ENCODE assay signal across 8 mouse cellular contexts in genomic region chr2:60123061-60123874, GRCm38 (mm10).
DNase-seq lines count a peak whose midpoint lies in the region; ATAC-seq lines count a peak whose summit lies in the region.

No protein-coding gene starts in this region.

- ATAC-seq in kidney, embryonic 15.5 days (replicated peaks; ENCODE audit: low FRiP score): no peak
- no peak for ATAC-seq in intestine, embryonic 14.5 days (replicated peaks; ENCODE audit: low FRiP score, low TSS enrichment, low read depth)
- no peak for ATAC-seq in CD4-positive, CD25-positive, alpha-beta regulatory T cell, adult 4 months

- H3K4me3 ChIP-seq in kidney, embryonic 15.5 days (replicated peaks): no peak overlapping the region
- H3K4me3 ChIP-seq in intestine, embryonic 14.5 days (ENCODE audit: low read depth, low read length): peak overlapping the region; percentile 32

- no peaks in the 10 kb centered on the region for H3K9me3 ChIP-seq in kidney, embryonic 15.5 days (replicated peaks)
- H3K9me3 ChIP-seq in intestine, embryonic 14.5 days (ENCODE audit: control insufficient read depth, low read length): no peaks in the 10 kb centered on the region

- H3K9ac ChIP-seq in kidney, embryonic 15.5 days: no peak overlapping the region
- H3K9ac ChIP-seq in intestine, embryonic 14.5 days (ENCODE audit: low read length): peak overlapping the region; percentile 34

- 45% methylated on average over 6 of the region's 6 CpGs for WGBS in kidney, embryonic 15.5 days
- 21% methylated on average over 6 of the region's 6 CpGs for WGBS in intestine, embryonic 14.5 days

- DNase-seq in kidney, adult 8-10 months: no peak
- peak; percentile 37 for DNase-seq in c-Kit-positive CD71-positive TER-119-positive erythroid progenitor cells, embryonic 14.5 days (ENCODE audit: low spot score)
- no peak for DNase-seq in intestine, embryonic 14.5 days (ENCODE audit: low spot score)
- peak; percentile 21 for DNase-seq in naive thymus-derived CD4-positive, alpha-beta T cell, adult 2 months (ENCODE audit: low read depth)
- no peak for DNase-seq in cerebellum, adult 11 months
- no peak for DNase-seq in spleen, postnatal 36 days (ENCODE audit: low spot score in 2 of 2)

- H3K27ac ChIP-seq in kidney, embryonic 15.5 days: no peak overlapping the region
- H3K27ac ChIP-seq in intestine, embryonic 14.5 days (ENCODE audit: low read depth): no peak overlapping the region; the same call in 1 of the 2 replicates

- H3K27me3 ChIP-seq in kidney, embryonic 15.5 days: no peaks in the 10 kb centered on the region
- H3K27me3 ChIP-seq in intestine, embryonic 14.5 days (replicated peaks; ENCODE audit: control insufficient read depth, insufficient read depth, low read length): no peaks in the 10 kb centered on the region

- no peaks in the 10 kb centered on the region for H3K36me3 ChIP-seq in kidney, embryonic 15.5 days
- no peaks in the 10 kb centered on the region for H3K36me3 ChIP-seq in intestine, embryonic 14.5 days (ENCODE audit: control insufficient read depth, insufficient read depth, low read length)

- peaks cover 33% of the 10 kb centered on the region for H3K4me1 ChIP-seq in kidney, embryonic 15.5 days
- H3K4me1 ChIP-seq in intestine, embryonic 14.5 days (replicated peaks; ENCODE audit: control insufficient read depth, insufficient read depth, low read length): peaks cover 44% of the 10 kb centered on the region

- peak overlapping the region; percentile 36 for H3K4me2 ChIP-seq in kidney, embryonic 15.5 days
- H3K4me2 ChIP-seq in intestine, embryonic 14.5 days (ENCODE audit: low read length): peak overlapping the region; percentile 67

Comparison
In these comparisons a context has a peak if more than half of its experiments do, and no peak if none do; other contexts are left out.
1. DNase-seq: peak in c-Kit-positive CD71-positive TER-119-positive erythroid progenitor cells, embryonic 14.5 days (single experiment) and naive thymus-derived CD4-positive, alpha-beta T cell, adult 2 months (single experiment); none in kidney, adult 8-10 months (0 of 2), intestine, embryonic 14.5 days (single experiment), cerebellum, adult 11 months (single experiment) and spleen, postnatal 36 days (0 of 2).